Mouse (Mus musculus) lung, embryonic 15.5 days (tissue): ENCODE data around the gene Galnt2. TPM values are rescaled to one million over a fixed set of nuclear protein-coding genes. Genes with fewer than 3 reads are reported as not detected.
A peak's percentile ranks its signal among the peaks of the same experiment; 100 is the strongest.

Experiments
- ATAC-seq: fragments of 200-750 bp; cut with Nextera tagmentation; 2 replicates; pipeline ENCODE4 v1.8.0; 2017; ENCODE audit warnings: moderate number of reproducible peaks, borderline replicate concordance; ENCODE audit not compliant: low FRiP score, low TSS enrichment; ENCODE audit errors: extremely low read depth
- H3K27ac ChIP-seq: fragments of 300-500 bp; sonication (generic); 2 replicates; pipeline ENCODE4 v1.5.1; 2015; ENCODE audit warnings: moderate library complexity, mild to moderate bottlenecking, inconsistent platforms
- H3K27me3 ChIP-seq: fragments of 300-500 bp; sonication (generic); 2 replicates; pipeline ENCODE4 v1.6.1; 2015; ENCODE audit warnings: inconsistent platforms
- H3K36me3 ChIP-seq: fragments of 300-500 bp; sonication (generic); 2 replicates; pipeline ENCODE4 v1.6.1; 2015; ENCODE audit warnings: inconsistent platforms
- H3K4me1 ChIP-seq: fragments of 300-500 bp; sonication (generic); 2 replicates; pipeline ENCODE4 v1.6.1; 2015; ENCODE audit warnings: inconsistent platforms
- H3K4me2 ChIP-seq: fragments of 300-500 bp; sonication (generic); 2 replicates; pipeline ENCODE4 v1.6.1; 2015; ENCODE audit warnings: inconsistent platforms, mild to moderate bottlenecking, moderate library complexity
- H3K4me3 ChIP-seq: fragments of 300-500 bp; sonication (generic); 2 replicates; pipeline ENCODE4 v1.5.1; 2015; ENCODE audit warnings: mild to moderate bottlenecking, inconsistent platforms
- H3K9ac ChIP-seq: fragments of 300-500 bp; sonication (generic); 2 replicates; pipeline ENCODE4 v1.6.1; 2015; ENCODE audit warnings: inconsistent platforms
- H3K9me3 ChIP-seq: fragments of 300-500 bp; sonication (generic); 2 replicates; pipeline ENCODE4 v1.6.1; 2016; ENCODE audit warnings: inconsistent platforms
- WGBS: fragments of 180-500 bp; shearing (Covaris S2); methylation state at CpG from one replicate; pipeline ENCODE4 v1.1.7; 2015; 5-methylcytosine and 5-hydroxymethylcytosine counted together
- polyA plus RNA-seq: library from polyadenylated mRNA; unstranded; fragments of >200 nt; fragmentation: Nextera tagmentation; extraction: Ambion mirVana; gene quantifications from 2 replicates; pipeline ENCODE4 v1.2.1, GENCODE M21; 2015

Galnt2 gene
- polyA plus RNA-seq, 1 experiment from 2014 or later, result 55.3 TPM

- Histone ChIP-seq H3K9me3 (no peaks in the 10 kb centered on the region), H3K4me1 (peaks cover 43% of the 10 kb centered on the region), H3K27me3 (peaks cover 17% of the 10 kb centered on the region), H3K4me2 (no peak overlapping the region), H3K9ac (no peak overlapping the region), H3K36me3 (no peaks in the 10 kb centered on the region), H3K27ac (no peak overlapping the region), H3K4me3 (no peak overlapping the region)
- ATAC-seq, result no peak
- WGBS, result 76% methylated on average over 7 of the region's 7 CpGs
These were observed 33.0 kb upstream of the Galnt2 start for GRCm38 (mm10) chr8:124198230-124198629.

- Histone ChIP-seq H3K27me3 (peaks cover 17% of the 10 kb centered on the region), H3K4me2 (no peak overlapping the region), H3K27ac (no peak overlapping the region), H3K9me3 (no peaks in the 10 kb centered on the region), H3K9ac (no peak overlapping the region), H3K4me1 (peaks cover 43% of the 10 kb centered on the region), H3K4me3 (no peak overlapping the region), H3K36me3 (no peaks in the 10 kb centered on the region)
- 28% methylated on average over 7 of the region's 7 CpGs for WGBS
- no peak for ATAC-seq
These were observed 30.8 kb upstream of the Galnt2 start for GRCm38 (mm10) chr8:124200400-124200799.

- no peak overlapping the region for H3K27ac ChIP-seq
- H3K9me3 ChIP-seq, result no peaks in the 10 kb centered on the region
- peaks cover 17% of the 10 kb centered on the region for H3K27me3 ChIP-seq
- ATAC-seq, result no peak; the same call in 1 of the 2 replicates
- no peak overlapping the region for H3K9ac ChIP-seq
- no peak overlapping the region for H3K4me2 ChIP-seq
- 50% methylated on average over 8 of the region's 8 CpGs for WGBS
- no peak overlapping the region for H3K4me3 ChIP-seq
- no peaks in the 10 kb centered on the region for H3K36me3 ChIP-seq
- H3K4me1 ChIP-seq, result peaks cover 34% of the 10 kb centered on the region
These were observed 29.5 kb upstream of the Galnt2 start for GRCm38 (mm10) chr8:124201706-124202105.

GRCm38 (mm10) chr8:124202895-124203294, 28.3 kb upstream of the Galnt2 start:
- Histone ChIP-seq H3K4me3 (no peak overlapping the region), H3K4me2 (no peak overlapping the region), H3K9me3 (no peaks in the 10 kb centered on the region), H3K4me1 (peaks cover 29% of the 10 kb centered on the region), H3K9ac (no peak overlapping the region), H3K27me3 (peaks cover 15% of the 10 kb centered on the region), H3K27ac (no peak overlapping the region), H3K36me3 (no peaks in the 10 kb centered on the region)
- 59% methylated on average over 5 of the region's 5 CpGs for WGBS
- ATAC-seq, result no peak

GRCm38 (mm10) chr8:124204001-124204601, 27.1 kb upstream of the Galnt2 start:
- H3K9ac ChIP-seq, result no peak overlapping the region
- H3K4me2 ChIP-seq, result no peak overlapping the region
- ATAC-seq, result no peak
- H3K9me3 ChIP-seq, result no peaks in the 10 kb centered on the region
- H3K27me3 ChIP-seq, result peaks cover 3% of the 10 kb centered on the region; the same call in 1 of the 2 replicates
- no peak overlapping the region for H3K27ac ChIP-seq
- H3K4me3 ChIP-seq, result no peak overlapping the region
- peaks cover 29% of the 10 kb centered on the region for H3K4me1 ChIP-seq
- 79% methylated on average over 13 of the region's 13 CpGs for WGBS
- no peaks in the 10 kb centered on the region for H3K36me3 ChIP-seq

DNA sequence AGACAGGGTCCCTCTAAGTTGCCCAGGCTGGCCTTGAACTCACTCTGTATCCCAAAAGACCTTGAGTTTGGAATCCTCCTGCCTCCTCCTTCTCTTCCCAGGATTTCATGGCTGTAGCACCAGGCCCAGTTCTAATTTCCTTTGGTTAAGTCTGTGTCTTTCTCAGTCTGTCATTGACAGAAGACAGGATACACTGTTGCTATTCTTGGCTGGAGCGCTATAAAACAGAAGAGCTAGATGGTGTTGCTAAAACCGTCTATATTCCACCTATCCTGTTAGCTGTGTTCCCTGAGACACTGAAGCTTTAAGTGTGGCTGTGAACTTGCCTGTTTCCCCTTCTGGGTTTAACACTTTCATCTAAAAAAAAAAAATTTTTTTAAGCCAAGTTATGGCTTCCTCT, 19.0 kb upstream of the Galnt2 start:
- H3K9ac ChIP-seq, result no peak overlapping the region
- 51% methylated on average over 2 of the region's 2 CpGs for WGBS
- no peak overlapping the region for H3K4me3 ChIP-seq
- ATAC-seq, result no peak
- H3K27ac ChIP-seq, result no peak overlapping the region
- no peaks in the 10 kb centered on the region for H3K9me3 ChIP-seq
- no peaks in the 10 kb centered on the region for H3K36me3 ChIP-seq
- H3K4me1 ChIP-seq, result peaks cover 6% of the 10 kb centered on the region; the same call in 1 of the 2 replicates
- no peak overlapping the region for H3K4me2 ChIP-seq
- H3K27me3 ChIP-seq, result no peaks in the 10 kb centered on the region

DNA sequence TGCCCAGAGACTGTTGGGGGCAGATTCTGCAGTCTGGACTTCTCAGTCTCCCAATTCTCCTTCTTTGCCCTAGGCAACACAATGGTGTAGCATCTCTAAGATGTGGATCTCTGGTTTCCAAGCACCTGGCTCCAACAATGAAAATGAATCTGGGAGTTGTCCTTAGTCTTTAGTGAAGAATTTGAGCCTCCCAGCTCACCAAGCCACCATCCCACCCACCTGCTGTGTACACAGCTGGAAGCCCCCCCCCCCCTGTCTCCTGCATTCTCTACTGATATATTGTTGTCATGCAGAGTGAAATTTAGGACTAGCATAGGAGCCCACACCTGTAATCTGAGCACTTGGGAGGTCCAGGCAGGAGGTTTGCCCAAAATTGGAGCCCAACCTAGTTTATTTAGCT, 14.2 kb upstream of the Galnt2 start:
- Histone ChIP-seq H3K9me3 (no peaks in the 10 kb centered on the region), H3K4me3 (no peak overlapping the region), H3K27me3 (no peaks in the 10 kb centered on the region), H3K4me1 (peaks cover 6% of the 10 kb centered on the region; the same call in 1 of the 2 replicates), H3K27ac (no peak overlapping the region), H3K36me3 (no peaks in the 10 kb centered on the region), H3K9ac (no peak overlapping the region), H3K4me2 (no peak overlapping the region)
- ATAC-seq, result no peak

GRCm38 (mm10) chr8:124229883-124230282, 1.3 kb upstream of the Galnt2 start:
- no peak overlapping the region for H3K4me2 ChIP-seq
- WGBS, result 50% methylated on average over 2 of the region's 2 CpGs

GRCm38 (mm10) chr8:124230496-124231175, 555 bp upstream of the Galnt2 start:
- H3K4me2 ChIP-seq, result peak overlapping the region; percentile 95
- H3K9ac ChIP-seq, result no peak overlapping the region
- peak overlapping the region; percentile 16; the same call in 1 of the 2 replicates for H3K27ac ChIP-seq
- H3K27me3 ChIP-seq, result no peaks in the 10 kb centered on the region
- peaks cover 19% of the 10 kb centered on the region for H3K4me1 ChIP-seq
- H3K36me3 ChIP-seq, result no peaks in the 10 kb centered on the region
- H3K4me3 ChIP-seq, result peak overlapping the region; percentile 73
- H3K9me3 ChIP-seq, result no peaks in the 10 kb centered on the region
- 0 out of 2 replicates have a peak, but pooled peaks have one; percentile 12 for ATAC-seq
- WGBS, result 42% methylated on average over 8 of the region's 8 CpGs

More at GRCm38 (mm10) chr8:124229883-124230282, 1.3 kb upstream of the Galnt2 start:
- no peak for ATAC-seq
- Histone ChIP-seq H3K36me3 (no peaks in the 10 kb centered on the region), H3K4me1 (peaks cover 19% of the 10 kb centered on the region), H3K27ac (no peak overlapping the region), H3K9ac (no peak overlapping the region), H3K4me3 (no peak overlapping the region), H3K9me3 (no peaks in the 10 kb centered on the region), H3K27me3 (no peaks in the 10 kb centered on the region)

- Histone ChIP-seq H3K9ac (peak overlapping the region; percentile 83), H3K27me3 (no peaks in the 10 kb centered on the region), H3K4me1 (peaks cover 19% of the 10 kb centered on the region), H3K4me3 (peak overlapping the region; percentile 73), H3K9me3 (no peaks in the 10 kb centered on the region), H3K4me2 (peak overlapping the region; percentile 95), H3K27ac (peak overlapping the region; percentile 73), H3K36me3 (no peaks in the 10 kb centered on the region)
- peak; percentile 68 for ATAC-seq
- under 1% methylated on average over 80 of the region's 83 CpGs for WGBS
These were observed 491 bp downstream of the Galnt2 start for GRCm38 (mm10) chr8:124231485-124232279.

DNA sequence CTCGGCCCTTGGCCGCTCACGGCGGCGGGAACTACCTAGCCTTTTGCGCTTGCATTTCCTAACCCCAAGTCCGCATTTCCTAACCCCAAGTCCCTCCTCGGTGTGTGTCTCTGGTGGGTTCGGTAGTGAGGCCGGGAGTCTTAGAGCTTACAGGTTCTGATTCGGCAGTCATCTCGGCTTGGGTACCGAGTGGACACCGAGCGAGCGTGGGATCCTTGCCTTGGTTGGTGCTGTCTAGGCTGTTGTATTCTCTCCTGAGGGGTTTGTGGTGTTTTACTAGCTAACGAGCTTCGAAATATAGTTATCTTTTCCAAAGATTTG, 1.0 kb downstream of the Galnt2 start:
- WGBS, result 2% methylated on average over 18 of the region's 18 CpGs

DNA sequence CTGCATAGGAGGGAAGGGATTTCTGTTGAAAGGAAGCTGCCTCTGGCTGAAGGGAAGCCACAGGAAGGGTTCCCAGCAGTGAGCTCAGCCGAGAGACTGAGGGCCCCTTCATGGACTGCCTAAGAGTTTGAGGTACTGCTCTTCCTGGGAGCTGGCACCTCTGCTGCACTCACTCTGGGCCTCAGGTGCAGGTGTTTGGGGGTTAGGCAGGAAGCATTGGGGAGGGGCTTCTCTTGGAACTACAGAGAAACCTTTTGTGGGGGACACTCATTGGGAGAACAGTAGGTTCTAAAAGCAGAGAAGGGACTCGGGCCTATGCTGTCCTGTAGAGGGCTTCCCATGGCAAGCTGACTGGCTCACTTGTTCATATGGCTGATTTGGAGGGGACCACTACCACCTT, 3.3 kb downstream of the Galnt2 start:
- H3K36me3 ChIP-seq, result no peaks in the 10 kb centered on the region
- H3K4me1 ChIP-seq, result peaks cover 24% of the 10 kb centered on the region
- H3K9ac ChIP-seq, result no peak overlapping the region
- H3K27ac ChIP-seq, result no peak overlapping the region
- H3K4me2 ChIP-seq, result no peak overlapping the region
- no peak overlapping the region for H3K4me3 ChIP-seq
- no peak for ATAC-seq
- no peaks in the 10 kb centered on the region for H3K27me3 ChIP-seq
- 51% methylated on average over 2 of the region's 2 CpGs for WGBS
- no peaks in the 10 kb centered on the region for H3K9me3 ChIP-seq

More for the DNA sequence above, 1.0 kb downstream of the Galnt2 start:
- no peak for ATAC-seq
- H3K27me3 ChIP-seq, result no peaks in the 10 kb centered on the region
- peak overlapping the region; percentile 83 for H3K9ac ChIP-seq
- H3K36me3 ChIP-seq, result no peaks in the 10 kb centered on the region
- H3K4me3 ChIP-seq, result peak overlapping the region; percentile 73
- peak overlapping the region; percentile 95 for H3K4me2 ChIP-seq
- no peak overlapping the region for H3K27ac ChIP-seq
- no peaks in the 10 kb centered on the region for H3K9me3 ChIP-seq
- peaks cover 19% of the 10 kb centered on the region for H3K4me1 ChIP-seq
